Mouse (Mus musculus) cerebellum, adult 18-20 months (tissue): ENCODE measurements around the gene Gm5105.
A peak's percentile ranks its signal among the peaks of the same experiment; 100 is the strongest.

Experiments used
- DNase-seq, 2 experiments: peaks; one replicate each; pipeline ENCODE4 v3.0.0; 2021

Gene Gm5105

GRCm38 (mm10) chr3:138066348-138066856, 786 bp downstream of the Gm5105 start:
- DNase-seq = peak in 1 of 2 experiments; percentile 37

- no peak for DNase-seq
Measured at GRCm38 (mm10) chr3:138065930-138066329, 1.3 kb downstream of the Gm5105 start.

- no peak for DNase-seq
Measured at GRCm38 (mm10) chr3:138064732-138065645, 2.2 kb downstream of the Gm5105 start, which contains the start of gene 1110002E22Rik. Gene 1110002E22Rik, plus strand, starts transcription at chr3:138065052.

GRCm38 (mm10) chr3:138063731-138064329, 3.4 kb downstream of the Gm5105 start:
- peak; percentile 43 to 61 for DNase-seq

- no peak for DNase-seq
Measured at GRCm38 (mm10) chr3:138062673-138063072, 4.5 kb downstream of the Gm5105 start.

- DNase-seq = no peak
Measured at GRCm38 (mm10) chr3:138061205-138061911, 5.8 kb downstream of the Gm5105 start.

- DNase-seq = no peak
Measured at GRCm38 (mm10) chr3:138060429-138060828, 6.8 kb downstream of the Gm5105 start.

GRCm38 (mm10) chr3:138058226-138058625, 9.0 kb downstream of the Gm5105 start:
- DNase-seq = no peak

- no peak for DNase-seq
Measured at GRCm38 (mm10) chr3:138056976-138057375, 10.2 kb downstream of the Gm5105 start.

GRCm38 (mm10) chr3:138053969-138054368, 13.2 kb downstream of the Gm5105 start:
- peak in 1 of 2 experiments; percentile 13 for DNase-seq

GRCm38 (mm10) chr3:138051431-138051830, 15.8 kb downstream of the Gm5105 start:
- no peak for DNase-seq

- DNase-seq = no peak
Measured at GRCm38 (mm10) chr3:138050772-138051171, 16.4 kb downstream of the Gm5105 start.

- DNase-seq = no peak
Measured at GRCm38 (mm10) chr3:138049555-138049954, 17.6 kb downstream of the Gm5105 start.

GRCm38 (mm10) chr3:138043316-138043715, 23.9 kb downstream of the Gm5105 start:
- no peak for DNase-seq

GRCm38 (mm10) chr3:138041591-138042301, 25.4 kb downstream of the Gm5105 start:
- DNase-seq = no peak

GRCm38 (mm10) chr3:138040938-138041337, 26.2 kb downstream of the Gm5105 start:
- DNase-seq = no peak

- DNase-seq = no peak
Measured at GRCm38 (mm10) chr3:138033986-138034385, 33.2 kb downstream of the Gm5105 start.

GRCm38 (mm10) chr3:138030563-138030962, 36.6 kb downstream of the Gm5105 start:
- DNase-seq = no peak

GRCm38 (mm10) chr3:138029351-138029750, 37.8 kb downstream of the Gm5105 start:
- peak; percentile 79 to 91 for DNase-seq

GRCm38 (mm10) chr3:138027575-138028362, 39.4 kb downstream of the Gm5105 start:
- no peak for DNase-seq

GRCm38 (mm10) chr3:138026286-138026685, 40.9 kb downstream of the Gm5105 start:
- peak; percentile 82 to 92 for DNase-seq

- no peak for DNase-seq
Measured at GRCm38 (mm10) chr3:138022651-138023050, 44.5 kb downstream of the Gm5105 start.
